Mouse (Mus musculus): ENCODE results near the gene Insrr.
A peak's percentile ranks its signal among the peaks of the same experiment; 100 is the strongest.
"Not testable (repeated sequence)": the region's sequence is repeated elsewhere in the genome, so short reads cannot be mapped to it uniquely, and the experiment has no call there.

Insrr gene

DNA sequence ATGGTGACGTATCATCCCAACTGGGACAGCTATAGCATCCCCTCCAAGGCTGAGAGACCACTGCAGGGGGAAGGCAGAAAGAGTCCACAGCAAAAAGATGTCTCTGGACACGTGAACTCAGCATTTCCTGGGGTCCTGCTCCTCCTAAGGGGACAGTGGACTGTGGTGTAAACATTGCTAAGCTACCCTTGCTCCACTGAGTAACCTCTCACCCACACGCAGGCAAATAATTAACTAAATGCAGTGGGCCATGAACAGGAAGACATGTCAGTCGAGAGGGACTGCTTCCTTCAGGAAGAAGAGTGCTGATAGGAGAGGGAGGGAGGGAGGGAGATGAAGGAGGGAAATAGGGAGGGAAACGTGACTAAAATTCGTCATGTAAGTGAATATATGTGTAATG is 25.7 kb upstream of the Insrr start:
- no peak for ATAC-seq (ENCODE audit: insufficient number of reproducible peaks, low FRiP score, low TSS enrichment)

DNA sequence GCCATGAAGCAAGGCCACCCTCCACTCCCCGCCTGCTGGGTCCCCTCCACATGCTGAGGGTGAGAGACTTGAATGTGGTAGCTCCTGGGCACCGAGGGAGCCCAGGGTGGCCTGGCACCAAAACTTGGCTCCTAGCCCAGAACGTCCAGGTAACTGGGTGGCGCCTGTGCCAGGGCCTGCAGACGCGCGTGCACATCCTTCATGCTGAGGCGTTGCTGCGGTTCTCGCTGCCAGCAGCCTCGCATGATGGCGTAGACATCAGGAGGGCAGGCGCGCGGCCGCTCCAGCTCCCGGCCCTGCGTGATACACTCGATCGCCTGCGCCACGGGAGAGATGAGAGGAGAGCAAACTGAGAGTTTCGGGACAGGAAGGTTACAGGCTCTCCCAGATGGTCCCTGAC is 18.5 kb upstream of the Insrr start:
- ATAC-seq (ENCODE audit: insufficient number of reproducible peaks, low FRiP score, low TSS enrichment), result no peak

DNA sequence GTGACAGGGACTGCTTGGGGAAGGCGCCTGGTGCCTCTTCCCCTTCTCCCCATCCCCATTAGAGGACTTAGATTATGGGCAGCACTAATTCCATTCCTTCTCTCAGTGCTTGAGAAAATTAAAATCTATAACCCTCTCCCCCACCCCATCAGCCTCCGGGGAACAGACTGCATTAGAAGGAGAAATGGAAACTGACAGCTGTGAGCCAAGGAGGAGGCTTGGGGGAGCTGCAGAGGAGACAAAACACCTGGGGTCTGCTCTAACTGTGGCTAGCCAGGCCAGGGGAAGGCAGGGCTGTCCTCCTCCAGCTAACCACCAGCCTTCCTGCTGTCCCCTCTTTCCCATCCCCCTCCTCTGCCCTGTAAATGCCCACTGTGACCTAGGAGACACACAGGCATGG is 17.7 kb upstream of the Insrr start:
- no peak for ATAC-seq (ENCODE audit: insufficient number of reproducible peaks, low FRiP score, low TSS enrichment)

DNA sequence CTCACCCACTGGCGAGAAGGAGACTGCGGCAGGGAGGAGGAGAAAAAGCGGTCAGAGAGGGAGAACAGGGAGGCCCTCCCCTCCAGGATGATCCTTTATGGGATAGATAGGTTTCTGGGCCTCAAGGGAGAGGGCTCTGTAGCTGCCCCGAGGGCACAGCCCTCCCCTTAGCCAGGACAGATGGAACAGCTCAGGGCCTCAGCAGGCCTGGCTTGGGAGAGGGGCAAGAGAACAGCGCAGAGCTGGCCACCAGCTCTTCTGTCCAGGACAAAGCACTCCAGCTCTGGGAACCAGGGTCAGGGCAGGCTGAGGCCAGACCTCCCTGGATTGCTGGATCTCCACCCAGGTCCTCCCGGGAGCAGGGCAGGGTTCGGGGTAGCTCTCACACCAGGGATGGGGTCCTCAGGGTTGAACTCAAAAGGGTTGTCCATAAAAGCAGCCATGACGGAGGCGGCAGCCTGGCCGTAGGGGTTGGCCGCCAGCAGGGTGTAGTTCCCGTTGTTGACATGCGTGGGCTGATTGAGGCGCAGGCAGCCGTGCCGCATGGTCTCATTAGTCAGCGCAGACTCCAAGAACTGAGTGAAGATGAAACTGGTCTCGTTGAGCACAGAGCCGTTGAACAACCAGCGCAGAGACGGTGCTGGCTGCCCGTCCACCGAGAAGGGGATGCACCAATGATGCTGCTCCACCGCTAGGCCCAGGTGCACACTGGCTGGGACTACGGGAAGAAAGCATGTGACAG is 13.3 kb upstream of the Insrr start:
- 0 out of 2 replicates have a peak, but pooled peaks have one; percentile 24 for ATAC-seq (ENCODE audit: insufficient number of reproducible peaks, low FRiP score, low TSS enrichment)

DNA sequence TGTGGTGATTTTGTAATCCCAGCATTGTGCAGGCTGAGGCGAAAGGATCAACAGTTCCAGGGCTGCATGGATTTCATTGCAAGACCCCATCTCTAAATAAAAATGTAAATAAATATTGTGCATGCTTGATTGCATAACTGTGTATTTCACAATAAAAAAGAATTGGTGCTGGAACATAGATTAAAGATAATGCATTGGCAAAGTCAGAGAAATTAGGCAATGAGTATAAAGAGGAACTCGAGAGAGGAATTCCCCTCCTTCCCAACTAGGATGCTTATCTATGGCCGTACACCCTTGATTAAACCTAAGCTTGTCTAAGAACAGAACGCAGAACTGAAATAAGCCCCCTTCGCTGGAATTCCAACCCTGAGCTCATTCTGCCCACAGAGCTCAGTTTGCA is 11.6 kb upstream of the Insrr start:
- ATAC-seq (ENCODE audit: insufficient number of reproducible peaks, low FRiP score, low TSS enrichment), result no peak

DNA sequence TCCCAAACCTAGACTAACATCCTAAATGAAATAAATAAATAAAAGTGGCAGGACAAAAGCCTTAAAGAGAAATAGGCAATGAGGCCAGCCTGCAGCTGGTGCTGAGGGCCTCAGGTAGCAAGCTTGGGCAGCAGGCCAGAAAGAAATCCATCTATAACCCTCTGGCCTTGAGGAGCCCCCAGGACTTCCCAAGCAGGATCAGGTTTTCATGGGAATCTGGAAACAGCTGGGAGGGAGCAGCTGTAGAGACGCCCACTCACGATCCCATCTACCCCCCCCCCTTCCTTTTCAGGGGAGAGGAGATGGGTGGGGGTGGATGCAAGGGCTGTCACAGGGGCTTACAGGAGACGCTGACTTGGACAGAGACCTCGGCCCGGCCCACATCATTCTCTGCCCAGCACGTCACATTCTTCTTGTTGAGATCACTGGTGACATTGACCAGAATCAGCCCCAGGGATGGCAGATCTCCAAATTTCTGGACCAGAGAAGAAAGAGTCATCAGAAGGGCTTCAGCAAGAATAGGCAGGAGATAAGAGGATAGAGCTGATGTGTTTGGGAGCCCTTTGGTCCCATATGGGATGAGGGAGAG is 11.0 kb upstream of the Insrr start:
- no peak for ATAC-seq (ENCODE audit: insufficient number of reproducible peaks, low FRiP score, low TSS enrichment)

DNA sequence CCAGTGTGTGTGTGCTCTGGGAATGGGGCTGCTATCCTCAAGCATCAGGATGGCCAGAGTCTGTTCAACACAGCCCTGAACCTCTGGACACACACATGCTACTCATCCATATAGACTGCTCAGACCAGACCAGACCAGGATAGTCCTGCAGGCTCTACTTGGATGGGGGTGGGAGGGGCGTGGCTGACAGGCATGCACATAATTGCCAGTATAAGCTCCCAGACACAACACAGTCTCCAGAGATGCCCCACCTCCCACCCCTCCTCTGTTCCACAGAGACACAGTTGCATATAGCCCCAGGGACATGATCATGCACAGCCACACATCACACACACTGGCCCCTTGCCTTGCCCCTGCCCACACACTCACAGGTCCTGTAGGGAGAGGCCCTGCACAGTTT is 7.5 kb upstream of the Insrr start:
- no peak for ATAC-seq (ENCODE audit: insufficient number of reproducible peaks, low FRiP score, low TSS enrichment)

DNA sequence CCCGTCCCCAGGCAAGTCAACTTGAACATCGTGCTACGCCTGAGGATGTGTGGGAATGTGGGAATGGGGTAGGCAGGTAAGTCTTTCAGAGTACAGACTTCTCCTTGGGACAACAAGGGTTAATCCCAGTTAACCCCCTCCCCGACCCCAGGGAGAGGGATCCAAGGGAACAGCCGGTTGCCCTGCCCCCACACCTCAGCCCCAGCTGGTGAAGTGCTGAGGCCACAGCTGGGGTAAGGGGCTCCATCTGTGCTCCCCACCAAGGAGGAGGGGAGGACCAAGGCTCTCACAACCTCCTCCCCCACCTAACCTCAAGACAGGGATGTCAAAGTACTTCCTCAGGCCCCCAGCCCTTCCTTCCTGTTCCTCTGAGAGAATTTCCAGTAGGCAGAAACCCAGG is 7.0 kb upstream of the Insrr start:
- no peak for ATAC-seq (ENCODE audit: insufficient number of reproducible peaks, low FRiP score, low TSS enrichment)

DNA sequence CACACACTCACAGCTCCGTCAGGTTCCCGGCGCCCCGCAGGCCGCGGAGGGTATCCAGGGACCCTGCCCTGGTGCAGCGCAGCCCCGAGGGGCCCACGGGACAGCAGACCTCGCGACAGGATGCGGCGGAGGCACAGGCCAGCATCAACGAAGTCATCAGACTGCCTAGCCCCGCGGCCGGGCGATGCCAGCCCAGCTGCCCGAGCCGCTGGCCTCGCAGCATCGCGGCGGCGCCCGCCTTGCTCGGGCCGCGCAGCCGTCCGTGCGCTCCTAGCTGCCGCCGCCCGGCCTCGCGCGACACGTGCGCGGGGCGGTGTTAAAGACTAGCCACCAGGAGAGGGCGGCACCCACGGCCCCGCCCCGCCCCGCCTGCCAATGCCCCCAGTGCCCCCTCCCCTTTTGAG is 1.8 kb upstream of the Insrr start, which contains the start of gene Ntrk1:
Gene Ntrk1, minus strand, starts transcription at position 241 of the 404 bp plus-strand sequence.
- ATAC-seq (ENCODE audit: insufficient number of reproducible peaks, low FRiP score, low TSS enrichment), result no peak

DNA sequence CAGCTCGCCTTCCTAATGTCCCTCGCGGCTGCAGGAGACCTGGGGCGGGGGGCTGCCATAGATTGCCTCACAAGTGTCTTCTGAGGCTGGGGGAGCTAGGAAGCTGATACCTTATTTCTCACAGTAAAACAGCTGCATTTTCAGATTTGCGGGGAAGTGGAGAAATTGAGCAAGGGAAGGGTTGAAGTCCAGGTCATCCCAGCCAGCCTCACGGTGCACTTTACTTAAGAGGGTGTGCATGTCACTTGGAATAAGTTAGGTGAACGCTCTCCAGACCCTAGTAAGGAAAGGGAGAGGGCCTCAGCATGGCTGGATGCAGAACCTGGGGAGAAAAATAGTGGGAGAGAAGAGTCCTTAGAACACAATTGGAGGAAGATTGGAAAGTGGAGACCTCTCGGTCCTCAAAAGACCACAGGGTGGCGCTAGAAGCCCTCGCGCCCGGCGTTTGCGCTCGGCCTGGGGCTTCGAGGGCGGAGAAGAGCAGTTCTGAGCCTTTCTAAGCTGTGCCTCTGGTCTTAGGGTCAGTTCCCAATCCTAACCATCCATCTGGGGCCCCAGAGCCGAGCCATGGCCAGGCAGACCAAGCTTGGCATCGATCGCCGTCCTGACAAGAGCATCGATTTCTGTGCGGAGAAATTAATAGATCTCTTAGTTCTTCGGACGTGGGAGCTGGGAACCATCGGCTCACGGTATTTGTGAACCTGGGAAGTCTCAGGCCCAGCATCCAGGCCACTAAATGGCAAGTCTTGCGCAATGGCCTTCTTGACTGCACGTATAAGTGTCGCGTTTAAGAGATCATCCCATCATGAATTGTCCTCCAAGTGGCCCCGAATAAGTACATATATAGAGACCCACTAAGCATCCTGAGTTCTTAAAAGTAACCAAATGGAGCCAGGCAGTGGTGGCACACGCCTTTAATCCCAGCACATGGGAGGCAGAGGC is 1.1 kb upstream of the Insrr start:
- ATAC-seq (ENCODE audit: insufficient number of reproducible peaks, low FRiP score, low TSS enrichment), result no peak

DNA sequence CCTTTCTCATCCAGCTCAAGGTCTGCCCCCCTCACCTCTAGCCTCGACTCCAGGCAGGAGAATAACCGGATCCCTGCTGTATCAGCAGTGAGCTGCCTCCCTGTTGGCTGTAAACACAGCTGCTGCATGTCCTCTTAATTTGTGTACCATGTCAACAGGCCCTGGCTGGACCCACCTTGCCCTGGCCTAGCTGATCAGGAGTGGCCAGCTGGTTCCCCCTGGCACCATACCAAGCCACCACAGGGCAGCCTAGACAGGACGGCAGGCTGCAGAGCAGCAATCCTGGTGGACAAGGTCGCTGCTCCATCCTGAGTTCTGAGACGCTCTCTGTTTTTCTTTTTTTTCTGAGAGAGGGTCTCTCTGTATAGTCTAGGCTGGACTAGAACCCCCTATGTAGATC is 4.9 kb downstream of the Insrr start:
- peak; percentile 47; the same call in 1 of the 2 replicates for ATAC-seq (ENCODE audit: insufficient number of reproducible peaks, low FRiP score, low TSS enrichment)

DNA sequence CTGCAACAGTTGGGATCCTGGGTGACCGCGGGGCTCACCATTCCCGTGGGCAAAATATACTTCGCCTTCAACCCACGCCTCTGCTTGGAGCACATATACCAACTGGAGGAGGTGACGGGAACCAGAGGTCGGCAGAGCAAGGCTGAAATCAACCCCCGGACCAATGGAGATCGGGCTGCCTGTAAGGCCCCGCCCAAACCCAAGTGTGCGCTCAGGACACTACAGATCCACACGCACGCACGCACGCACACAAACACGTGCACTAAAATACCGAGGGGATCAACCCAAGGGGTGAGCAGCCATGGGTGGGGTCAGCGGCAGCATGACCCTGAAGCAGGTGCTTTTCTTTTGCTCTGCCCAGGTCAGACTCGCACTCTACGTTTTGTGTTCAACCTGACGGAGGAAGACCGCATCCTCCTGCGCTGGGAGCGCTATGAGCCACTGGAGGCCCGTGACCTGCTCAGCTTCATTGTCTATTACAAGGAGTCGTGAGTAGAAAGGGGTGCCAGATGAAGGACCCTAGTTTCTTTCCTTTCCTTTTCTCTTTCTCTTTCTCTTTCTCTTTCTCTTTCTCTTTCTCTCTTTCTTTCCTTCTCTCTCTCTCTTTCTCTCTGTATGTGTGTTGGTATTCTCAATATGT is 7.4 kb downstream of the Insrr start:
- no peak for ATAC-seq (ENCODE audit: insufficient number of reproducible peaks, low FRiP score, low TSS enrichment)

DNA sequence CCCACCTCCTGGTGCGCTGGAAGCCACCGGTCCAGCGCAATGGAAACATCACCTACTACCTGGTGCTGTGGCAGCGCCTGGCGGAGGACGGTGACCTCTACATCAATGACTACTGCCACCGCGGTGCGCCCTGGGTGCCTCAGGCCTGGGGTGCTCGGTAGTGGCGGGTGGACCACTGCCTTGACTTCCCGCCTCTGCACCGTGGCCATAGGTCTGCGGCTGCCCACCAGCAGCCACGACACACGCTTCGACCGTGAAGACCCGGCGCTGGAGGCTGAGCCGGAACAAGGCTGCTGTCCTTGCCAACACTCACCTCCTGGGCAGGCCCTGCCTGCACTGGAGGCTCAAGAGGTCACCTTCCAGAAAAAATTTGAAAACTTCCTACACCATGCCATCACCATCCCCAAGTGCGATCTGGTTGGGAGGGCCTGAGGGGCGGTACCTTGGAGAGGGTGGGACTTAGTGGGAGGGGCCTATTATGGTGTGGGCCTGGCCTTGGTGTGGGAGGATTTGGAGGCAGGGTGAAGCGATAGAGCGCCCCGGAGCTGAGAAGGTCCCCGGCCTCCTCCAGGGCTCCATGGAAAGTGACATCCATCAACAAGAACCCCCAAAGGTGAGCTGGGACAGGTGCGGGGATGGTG is 12.7 kb downstream of the Insrr start:
- no peak for ATAC-seq (ENCODE audit: insufficient number of reproducible peaks, low FRiP score, low TSS enrichment)

DNA sequence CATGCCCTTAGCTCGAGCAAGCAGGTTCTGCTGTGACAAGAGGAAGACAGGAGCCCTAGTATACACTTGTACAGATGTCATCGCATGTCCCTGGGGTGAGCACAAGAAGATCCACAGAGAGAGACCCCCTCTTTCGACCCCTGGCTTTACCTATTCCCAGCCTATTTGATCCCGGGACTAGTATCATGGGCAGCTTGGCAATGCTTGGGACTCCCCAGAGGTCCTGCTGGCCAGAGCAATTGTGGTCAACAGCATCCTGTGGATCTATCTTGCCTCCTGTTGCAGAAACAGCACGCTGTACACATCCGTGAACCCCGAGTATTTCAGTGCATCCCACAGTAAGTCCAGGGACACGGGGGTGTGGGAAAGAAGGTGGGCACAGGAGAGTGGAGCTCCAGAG is 14.5 kb downstream of the Insrr start:
- no peak for ATAC-seq (ENCODE audit: insufficient number of reproducible peaks, low FRiP score, low TSS enrichment)

DNA sequence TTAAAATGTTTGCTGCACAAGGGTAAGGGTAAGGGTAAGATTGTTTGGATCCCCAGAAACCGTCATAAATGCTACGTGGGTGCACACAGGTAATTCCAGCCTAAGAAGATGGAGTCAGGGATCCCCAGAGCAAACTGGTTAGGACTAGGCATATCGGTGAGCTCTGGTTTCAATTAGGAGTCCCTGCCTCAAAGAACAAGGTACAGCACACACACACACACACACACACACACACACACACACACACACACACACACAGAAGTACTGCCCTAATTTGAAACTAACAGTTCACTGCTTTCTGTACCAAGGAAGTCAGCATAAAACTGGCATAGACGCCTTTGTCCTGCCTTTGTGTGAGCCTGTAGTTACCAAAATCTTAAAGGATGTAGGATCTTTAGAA is 15.7 kb downstream of the Insrr start:
- no peak for ATAC-seq (ENCODE audit: insufficient number of reproducible peaks, low FRiP score, low TSS enrichment)

DNA sequence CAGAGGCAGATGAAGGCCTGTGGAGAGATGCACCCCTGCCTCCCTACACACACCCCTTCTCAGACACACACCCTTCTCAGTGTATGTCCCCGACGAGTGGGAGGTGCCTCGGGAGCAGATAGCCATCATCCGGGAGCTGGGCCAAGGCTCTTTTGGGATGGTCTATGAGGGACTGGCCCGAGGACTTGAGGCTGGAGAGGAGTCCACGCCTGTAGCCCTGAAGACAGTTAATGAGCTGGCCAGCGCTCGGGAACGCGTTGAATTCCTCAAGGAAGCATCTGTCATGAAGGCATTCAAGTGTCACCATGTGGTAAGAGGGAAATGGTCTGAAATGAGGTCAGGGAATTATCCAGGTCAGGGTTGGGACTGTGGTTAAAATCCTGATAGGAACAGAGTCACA is 16.1 kb downstream of the Insrr start:
- ATAC-seq (ENCODE audit: insufficient number of reproducible peaks, low FRiP score, low TSS enrichment), result no peak

DNA sequence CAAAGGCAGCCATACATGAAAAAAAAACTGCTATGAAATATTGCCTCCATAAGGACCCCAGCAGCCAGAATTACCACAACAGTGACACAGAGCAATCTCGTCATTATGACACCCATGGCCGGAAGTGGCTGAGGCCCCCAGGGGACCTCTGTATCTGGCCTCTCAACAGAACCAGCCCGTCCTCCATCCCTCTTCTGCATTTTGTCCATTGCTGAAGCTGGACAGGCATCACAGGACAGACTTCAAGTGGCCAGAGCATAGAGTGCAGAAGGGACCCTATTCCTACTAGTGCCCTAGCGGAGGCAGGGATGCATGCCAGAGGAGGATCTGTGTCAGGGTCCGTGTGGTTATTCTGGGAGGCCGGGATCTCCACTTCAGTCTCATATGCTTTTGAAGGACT is 19.4 kb downstream of the Insrr start:
- ATAC-seq (ENCODE audit: insufficient number of reproducible peaks, low FRiP score, low TSS enrichment), result 0 out of 2 replicates have a peak, but pooled peaks have one; percentile 5

DNA sequence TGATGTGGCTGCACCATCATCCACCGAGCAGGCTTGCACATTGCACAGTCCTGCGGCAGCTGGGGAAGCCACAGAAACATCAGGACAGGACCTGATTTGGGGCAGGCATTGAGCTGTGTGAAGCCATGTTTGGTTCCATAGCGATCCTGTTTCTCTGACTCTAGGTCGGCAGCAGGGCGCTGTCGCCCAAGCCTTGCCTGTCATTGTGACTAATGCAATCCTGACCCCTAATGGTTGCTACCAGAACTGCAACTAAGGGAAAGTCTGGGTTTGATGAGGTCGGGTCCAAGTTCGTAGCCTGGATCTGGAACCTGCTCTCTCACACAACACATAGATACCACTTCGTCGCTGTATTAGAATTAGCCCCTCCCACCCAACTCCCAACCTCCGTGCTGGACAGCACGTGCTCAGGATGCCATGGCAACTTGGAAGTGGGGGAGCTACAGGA is 19.9 kb downstream of the Insrr start:
- peak; percentile 73 for ATAC-seq (ENCODE audit: insufficient number of reproducible peaks, low FRiP score, low TSS enrichment)

DNA sequence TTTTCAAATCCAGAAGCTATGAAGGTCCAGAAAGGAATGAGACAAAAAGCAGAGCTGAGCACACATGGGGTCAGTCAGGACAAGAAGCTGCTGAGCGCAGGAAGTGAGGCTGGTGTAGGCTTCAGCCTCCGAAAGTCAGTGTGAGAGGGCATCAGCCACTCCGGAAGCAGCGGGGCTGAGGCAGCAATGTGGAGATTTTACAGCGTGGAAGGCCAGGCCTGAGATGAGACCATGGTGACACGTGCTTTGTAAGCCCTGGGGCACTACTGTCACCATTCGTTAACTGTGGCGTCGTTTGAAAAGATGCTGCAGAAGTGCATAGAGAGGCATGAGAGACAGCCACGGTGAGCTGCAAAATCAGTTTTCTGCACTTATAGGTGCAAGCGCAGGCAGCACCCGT is 21.5 kb downstream of the Insrr start:
- no peak for ATAC-seq (ENCODE audit: insufficient number of reproducible peaks, low FRiP score, low TSS enrichment)

DNA sequence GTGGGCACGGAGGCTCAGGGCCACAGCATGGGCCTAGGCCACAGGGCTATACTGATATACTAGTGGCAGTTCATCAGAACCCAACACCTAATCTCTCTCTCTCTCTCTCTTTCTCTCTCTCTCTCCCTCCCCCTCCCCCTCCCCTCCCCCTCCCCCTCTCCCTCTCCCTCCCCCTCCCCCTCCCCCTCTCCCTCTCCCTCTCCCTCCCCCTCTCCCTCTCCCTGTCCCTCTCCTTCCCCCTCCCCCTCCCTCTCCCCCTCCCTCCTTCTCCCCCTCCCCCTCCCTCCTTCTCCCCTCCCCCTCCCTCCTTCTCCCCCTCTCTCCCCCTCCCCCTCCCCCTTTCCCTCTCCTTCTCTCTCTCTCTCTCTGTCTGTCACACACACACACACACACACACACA is 27.5 kb downstream of the Insrr start, which contains the start of gene Pear1:
Gene Pear1, minus strand, starts transcription at position 101 of the 400 bp plus-strand sequence.
- not testable (repeated sequence) for ATAC-seq (ENCODE audit: insufficient number of reproducible peaks, low FRiP score, low TSS enrichment)

All from cerebellum, adult (tissue).